Mouse (Mus musculus) gastrocnemius, postnatal 36 days (tissue): Measurements from ENCODE around the gene Aldh16a1. TPM values are rescaled to one million over a fixed set of nuclear protein-coding genes. Genes with fewer than 3 reads are reported as not detected.
A peak's percentile ranks its signal among the peaks of the same experiment; 100 is the strongest.
"Not testable (repeated sequence)": the region's sequence is repeated elsewhere in the genome, so short reads cannot be mapped to it uniquely, and the experiment has no call there.

ENCODE experiments used
- DNase-seq, 2 experiments: peaks; one replicate each; pipeline ENCODE4 v3.0.0; 2022
- intact Hi-C: fragments of 180-260 bp; cut with DNase I; formaldehyde crosslinking; loops from one replicate; pipeline ENCODE4 v1.15.1; 2025
- total RNA-seq, 2 experiments: library from RNA; stranded (reverse); gene quantifications; 2 replicates each; pipeline ENCODE4 v1.2.3; 2021

The Aldh16a1 gene
- total RNA-seq, 2 experiments from 2014 or later: 10.6 to 14.3 TPM

DNA sequence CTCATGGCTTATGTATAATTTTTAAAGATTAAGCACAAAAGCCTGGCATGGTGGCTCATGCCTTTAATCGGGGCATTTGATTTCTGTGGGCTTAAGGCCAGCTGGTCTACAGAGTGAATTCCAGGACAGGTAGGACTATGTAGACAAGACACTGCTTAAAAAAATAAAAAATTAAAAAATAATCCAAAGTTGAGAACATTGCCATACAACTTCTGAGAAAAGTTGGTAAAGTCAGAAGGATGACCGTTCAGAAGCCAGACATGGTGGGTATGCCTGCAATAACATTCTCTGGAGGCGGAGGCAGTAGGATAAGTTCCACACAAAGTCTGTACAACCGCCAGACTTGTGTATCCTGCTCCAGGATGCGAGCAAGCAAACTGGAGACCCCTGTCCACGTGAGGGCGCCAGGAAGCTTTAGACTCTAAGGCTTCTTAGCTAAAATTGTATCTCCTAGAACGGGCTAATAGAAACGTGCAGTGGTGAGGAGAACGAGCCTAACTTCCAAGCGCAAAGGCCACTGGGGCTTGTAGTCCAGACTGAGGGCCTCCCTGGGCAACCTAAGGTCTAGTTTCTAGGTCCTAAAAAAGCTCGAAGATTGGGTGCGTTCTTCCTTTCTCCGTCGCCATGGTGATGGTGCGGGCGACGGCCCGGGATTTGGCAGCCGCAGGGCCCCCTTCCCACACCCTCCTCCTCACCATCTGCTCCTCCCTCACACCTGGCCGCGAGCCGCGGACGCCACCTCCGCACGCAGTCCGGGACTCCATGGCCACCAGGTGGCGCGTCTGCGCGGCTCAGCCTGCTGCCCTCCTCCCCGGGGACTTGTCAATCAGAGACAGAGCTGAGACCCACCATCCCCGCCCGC lies 7.5 kb upstream of the Aldh16a1 start:
- DNase-seq: peak; percentile 83 to 85
- intact Hi-C loops: loop anchor here (1.0 kb wide), 1 partner anchor 36 kb away; no protein-coding TSS in a partner anchor

DNA sequence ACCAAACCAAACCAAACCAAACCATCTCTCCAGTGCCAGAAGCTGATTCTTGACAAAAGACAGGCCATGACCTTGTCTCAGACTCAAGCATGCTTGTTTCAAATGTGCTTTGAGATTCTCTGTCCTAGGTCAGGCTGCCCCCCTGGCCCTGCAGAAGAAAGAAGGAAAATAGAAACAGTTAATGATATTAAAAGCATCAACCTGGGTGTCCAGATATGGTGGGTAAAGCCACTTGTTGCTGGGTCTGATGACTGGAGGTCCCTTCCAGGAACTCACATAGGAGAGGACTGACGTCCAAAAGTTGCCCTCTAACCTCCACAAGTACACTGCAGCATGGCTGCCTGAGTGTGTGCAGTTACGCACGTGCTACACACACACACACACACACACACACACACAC lies 6.5 kb upstream of the Aldh16a1 start:
- no peak for DNase-seq
- intact Hi-C loops: no loop called here

DNA sequence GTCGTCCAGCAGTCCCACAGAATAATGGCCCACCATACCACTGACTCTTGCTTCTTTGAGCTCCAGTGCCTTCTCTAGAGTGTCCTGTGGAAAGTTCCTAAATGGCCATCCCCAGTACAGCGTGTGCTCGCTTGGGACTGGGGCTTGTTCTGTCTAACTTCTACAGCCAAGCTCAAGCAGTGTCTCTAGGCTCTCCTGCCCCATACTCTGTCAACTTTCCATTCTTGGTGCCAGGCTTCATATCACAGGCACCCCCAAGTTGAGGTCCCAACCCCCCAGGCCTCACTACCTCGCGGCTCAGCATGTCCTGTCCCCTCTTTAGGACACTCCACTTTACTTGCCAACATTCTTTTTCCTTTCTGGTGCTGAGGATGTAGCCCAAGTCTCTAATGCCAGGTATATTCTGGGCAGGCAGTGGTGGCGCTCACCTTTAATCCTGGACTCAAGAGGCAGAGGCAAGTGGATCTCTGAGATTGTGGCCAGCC lies 6.0 kb upstream of the Aldh16a1 start:
- intact Hi-C loops: no loop called here
- no peak for DNase-seq

DNA sequence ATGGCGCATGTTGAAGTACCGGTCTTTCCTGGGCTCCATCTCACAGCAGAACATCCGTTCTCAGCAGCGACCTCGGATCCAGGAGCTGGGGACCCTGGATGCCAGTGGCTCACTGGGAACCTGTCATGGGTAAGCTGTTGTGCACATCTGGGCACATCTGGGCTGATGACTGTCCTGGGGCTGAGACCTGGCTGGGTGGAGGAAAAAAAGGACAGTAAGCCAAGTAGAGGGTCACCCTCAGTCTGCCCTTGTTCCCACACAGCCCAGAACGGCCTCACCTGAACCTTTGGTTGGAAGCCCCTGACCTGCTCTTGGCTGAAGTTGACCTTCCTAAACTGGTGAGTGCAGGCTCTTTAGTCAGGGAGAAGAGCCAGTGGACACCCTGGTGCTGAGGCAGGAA lies 4.6 kb upstream of the Aldh16a1 start:
- intact Hi-C loops: no loop called here
- DNase-seq: no peak

DNA sequence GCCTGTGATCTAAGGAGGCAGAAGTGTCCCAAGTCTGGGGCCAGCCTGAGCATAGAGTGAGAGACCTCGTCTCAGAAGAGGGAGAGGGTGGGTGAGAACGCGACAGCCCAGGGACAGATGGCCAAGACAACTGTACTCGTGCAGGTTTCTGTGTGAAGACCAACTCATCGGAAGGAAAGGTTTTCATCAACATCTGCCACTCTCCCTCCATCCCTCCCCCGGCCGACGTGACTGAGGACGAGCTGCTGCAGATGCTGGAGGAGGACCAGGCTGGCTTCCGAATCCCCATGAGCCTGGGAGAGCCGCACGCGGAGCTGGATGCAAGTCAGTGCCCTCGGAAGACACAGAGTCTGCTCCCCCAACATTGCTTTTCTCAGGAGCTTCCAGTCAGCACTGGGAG lies 3.1 kb upstream of the Aldh16a1 start:
- intact Hi-C loops: no loop called here
- DNase-seq: no peak

DNA sequence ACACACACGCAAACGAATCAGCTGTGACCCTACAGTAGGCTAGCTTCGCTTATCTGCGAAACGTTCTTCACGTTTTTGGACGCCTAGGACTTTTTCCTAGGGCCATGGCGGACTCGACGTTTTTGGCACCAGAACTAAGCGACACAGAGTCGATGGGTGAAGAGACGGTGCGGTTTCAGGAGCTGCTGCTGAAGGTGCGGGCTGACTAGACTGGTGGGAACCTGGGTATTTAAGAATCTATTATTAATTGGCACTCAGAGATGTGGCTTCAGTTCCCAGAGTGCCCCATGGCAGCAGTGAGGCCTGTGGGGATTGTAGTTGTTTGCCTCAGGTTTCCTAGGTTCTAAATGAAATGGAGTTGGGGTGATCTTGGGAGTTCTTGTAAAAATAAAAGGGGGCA lies 1.8 kb upstream of the Aldh16a1 start:
- intact Hi-C loops: no loop called here
- DNase-seq: no peak

DNA sequence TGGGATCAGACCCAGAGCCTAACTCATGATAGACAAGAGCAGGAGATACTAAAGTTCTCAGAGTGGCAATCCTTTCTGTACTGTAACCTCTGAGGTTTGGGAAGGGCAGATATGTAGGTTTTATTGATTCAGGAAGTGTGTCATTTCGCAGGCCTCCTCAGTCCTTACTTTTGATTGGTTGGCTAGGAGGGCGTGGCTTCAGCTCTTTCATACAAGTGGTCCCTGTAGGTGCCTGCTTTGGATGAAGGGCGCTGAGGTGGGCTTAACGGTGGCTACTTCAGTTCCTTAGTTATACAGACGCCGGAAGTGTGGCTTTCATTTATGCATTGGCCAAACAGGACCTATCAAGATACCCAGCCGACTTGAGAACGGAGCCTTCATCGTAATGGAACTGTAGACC lies 1.2 kb upstream of the Aldh16a1 start:
- DNase-seq: no peak
- intact Hi-C loops: no loop called here

DNA sequence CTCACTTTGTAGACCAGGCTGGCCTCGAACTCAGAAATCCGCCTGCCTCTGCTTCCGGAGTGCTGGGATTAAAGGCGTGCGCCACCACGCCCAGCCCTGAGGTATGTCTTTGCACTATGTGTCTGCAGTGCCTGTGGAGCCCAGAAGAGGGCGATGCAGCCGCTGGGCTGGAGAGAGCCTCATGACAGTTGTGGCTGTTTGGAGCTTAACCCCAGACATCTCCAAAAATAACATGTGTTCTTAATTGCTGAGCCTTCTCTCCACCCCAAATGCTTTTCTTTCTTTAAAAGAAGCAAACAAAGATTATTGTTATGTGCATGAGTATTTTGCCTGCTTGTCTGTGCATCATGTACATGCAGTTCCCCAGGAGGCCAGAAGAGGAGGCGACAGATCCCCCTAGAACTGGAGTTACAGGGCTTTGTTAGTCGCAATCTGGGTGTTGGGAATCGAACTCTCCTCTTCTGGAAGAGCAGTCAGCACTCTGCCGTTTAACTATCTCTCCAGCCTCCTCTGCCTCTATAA lies 670 bp upstream of the Aldh16a1 start:
- intact Hi-C loops: no loop called here
- peak; percentile 56 to 58 for DNase-seq

DNA sequence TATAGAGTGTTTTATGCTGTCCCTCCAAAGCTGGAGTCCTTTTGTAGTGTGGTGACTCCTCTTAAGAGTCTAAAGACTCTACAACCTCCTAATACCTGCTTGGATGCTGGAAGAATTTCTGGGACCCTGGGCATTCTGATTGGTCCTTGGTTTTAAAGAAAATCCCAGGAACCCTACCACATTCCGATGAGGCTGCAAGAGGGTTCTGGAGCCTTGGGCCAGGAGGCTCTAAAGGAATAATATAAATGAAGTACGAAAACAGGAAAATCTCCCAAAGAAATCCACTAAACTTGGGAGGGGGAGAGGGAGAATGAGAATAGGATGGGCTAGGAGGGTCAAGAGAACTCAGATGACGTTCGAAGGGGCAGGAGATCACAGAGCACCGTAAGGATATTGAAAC lies 798 bp downstream of the Aldh16a1 start:
- intact Hi-C loops: no loop called here
- DNase-seq: no peak

DNA sequence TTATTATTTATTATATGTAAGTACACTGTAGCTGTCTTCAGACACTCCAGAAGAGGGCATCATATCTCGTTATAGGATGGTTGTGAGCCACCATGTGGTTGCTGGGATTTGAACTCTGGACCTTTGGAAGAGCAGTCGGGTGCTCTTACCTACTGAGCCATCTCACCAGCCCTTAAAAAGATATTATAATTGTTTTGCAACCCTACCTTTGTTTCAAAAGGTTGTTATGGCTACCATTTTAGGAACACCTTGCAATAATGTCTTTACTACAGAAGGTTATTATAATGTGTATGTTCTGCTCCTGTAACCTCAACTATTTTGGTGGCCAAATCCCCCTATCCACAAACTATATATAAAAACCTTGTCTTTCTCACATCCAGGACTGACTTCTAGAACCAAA lies 1.3 kb downstream of the Aldh16a1 start:
- DNase-seq, intact Hi-C loops: not testable (repeated sequence)

DNA sequence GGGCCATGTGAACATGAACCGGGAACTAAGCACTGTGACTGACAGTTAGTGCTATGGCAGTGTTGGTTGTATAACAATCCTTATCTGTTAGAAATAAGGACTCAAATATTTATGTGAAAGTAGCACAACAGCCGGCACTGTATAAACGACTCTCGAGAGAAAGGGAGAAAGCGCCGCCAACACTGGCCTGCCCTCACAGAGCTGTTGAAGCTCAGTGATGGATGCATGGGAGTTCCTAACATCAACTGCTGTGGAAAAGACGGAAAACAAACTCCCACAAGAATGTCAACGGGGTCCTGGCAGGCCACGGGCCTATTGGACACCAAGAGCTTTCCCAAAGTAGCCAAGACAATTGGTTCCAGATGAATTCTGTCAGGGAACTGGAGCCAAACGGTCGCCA lies 3.1 kb downstream of the Aldh16a1 start:
- intact Hi-C loops: no loop called here
- peak in 1 of 2 experiments; percentile 31 for DNase-seq

DNA sequence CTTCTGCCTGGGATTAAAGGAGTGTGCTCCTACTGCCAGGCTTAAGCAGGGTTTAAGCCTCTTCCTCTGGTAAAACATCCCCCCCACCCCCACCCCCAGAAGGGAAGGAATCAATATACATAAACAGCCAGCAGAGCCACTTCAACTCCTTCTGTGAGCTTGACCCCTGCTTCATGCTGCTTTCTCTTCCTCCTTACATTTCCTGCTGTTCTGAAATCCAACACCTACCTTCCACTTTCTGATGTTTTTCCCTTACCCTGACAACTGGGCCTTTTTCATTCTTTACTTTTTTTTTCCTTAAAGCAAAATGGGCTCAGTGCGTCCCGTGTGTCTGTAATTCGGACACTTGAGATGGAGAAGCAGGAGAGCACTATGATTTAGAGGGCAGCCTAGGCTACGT lies 4.1 kb downstream of the Aldh16a1 start:
- intact Hi-C loops: no loop called here
- DNase-seq: no peak

DNA sequence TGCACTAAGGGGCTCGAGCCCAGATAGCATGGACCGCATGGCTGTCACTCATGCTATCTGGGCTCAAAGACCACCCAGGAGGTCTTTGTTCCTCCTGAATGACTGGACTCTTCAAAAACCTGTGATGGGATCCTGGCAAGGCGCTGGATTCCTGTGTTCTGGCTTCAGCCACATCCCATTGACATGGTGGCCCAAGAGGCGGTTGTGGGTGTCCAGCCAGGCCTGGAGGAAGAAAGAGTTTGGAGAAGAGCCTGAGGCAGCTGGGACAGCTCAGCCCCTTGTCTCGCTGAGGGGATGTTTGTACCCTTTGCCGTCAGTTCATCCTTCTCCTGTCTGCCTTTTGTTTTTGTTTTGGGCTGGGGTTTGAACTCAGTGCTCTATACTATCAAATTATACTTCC lies 4.8 kb downstream of the Aldh16a1 start:
- intact Hi-C loops: no loop called here
- DNase-seq: no peak

DNA sequence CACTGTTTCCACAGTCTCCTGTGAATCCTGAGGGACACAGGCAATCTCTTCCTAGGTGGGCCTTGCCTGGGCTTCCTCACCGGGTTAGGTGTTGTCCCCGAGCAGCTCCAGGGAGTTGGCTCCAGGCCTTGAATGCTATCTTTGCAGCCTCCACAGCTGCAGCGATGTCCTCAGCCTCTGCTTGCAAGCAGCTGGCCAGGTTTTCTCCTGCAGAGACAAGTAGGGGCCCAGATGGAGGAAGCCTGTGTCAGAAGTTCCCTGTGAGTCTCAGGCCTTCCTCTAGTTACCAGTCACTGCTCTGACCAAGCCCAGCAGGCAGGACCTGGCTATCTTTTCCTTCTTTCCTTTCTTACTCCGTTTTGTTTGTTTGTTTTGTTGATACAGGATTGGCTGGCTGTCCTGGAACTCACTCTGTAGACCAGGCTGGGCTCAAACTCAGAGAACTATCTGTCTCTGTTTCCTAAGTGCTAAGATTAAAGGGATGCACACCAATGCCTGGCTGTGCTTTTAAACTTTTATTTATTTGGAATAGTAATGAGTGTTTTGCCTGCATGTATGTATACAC lies 5.8 kb downstream of the Aldh16a1 start:
- intact Hi-C loops: no loop called here
- DNase-seq: no peak

DNA sequence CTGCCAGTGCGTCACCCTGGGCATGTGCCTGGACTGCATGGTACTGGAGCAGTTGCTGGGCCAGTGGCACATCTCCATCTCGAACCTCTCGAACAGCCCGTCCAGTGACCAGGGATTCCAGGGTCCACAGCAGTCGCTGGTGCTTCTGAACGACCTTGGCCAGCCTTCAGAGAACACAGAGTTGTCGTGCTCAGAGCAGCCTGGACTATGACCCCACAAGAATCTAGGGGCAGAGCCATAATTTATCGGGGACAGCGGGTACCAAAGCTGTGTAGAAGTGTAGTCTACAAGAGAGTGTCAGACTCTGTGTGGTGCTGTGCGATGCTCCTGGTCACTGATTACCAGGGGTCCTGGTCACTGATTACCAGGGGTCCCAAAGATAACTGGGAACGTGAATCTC lies 6.5 kb downstream of the Aldh16a1 start:
- DNase-seq: no peak
- intact Hi-C loops: no loop called here

DNA sequence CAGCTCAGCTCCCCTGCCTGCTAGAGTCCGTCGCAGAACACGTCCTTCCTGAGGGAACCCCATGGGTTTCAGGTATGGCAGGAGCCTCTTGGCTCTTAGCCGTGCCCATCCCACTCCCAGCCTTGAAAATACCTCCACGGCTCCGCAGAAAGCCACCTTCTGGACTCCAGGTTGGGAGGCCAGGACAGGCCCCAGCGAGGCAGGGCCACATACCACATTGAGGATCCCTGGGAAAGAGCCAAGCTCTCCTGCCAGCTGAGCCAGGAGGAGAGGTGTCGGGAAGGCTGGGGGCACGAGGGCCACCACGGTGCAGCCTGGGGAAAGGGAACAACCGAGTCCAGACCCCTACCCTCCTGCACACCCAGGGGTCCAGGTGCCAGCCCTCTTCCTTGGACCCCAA lies 7.1 kb downstream of the Aldh16a1 start:
- no peak for DNase-seq
- intact Hi-C loops: no loop called here

DNA sequence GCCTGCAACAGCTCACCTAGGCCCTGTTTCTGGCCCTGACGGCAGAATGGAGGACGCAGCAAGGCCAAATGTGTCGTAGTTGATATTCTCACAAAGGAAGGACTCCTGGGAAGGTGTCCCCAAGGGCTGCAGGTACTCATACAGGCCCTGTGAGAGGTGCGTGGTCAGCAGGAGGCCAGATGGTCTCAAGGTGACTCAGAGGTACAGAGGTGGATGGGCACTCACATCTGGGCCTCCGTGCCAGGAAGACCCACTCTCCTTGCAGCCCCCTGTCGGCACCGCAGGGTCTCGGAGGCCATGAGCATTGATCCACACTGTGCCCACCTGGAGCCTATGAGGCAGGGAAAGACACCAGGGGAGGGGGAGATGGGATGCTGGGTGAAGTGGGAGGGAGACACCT lies 8.9 kb downstream of the Aldh16a1 start:
- intact Hi-C loops: no loop called here
- no peak for DNase-seq

DNA sequence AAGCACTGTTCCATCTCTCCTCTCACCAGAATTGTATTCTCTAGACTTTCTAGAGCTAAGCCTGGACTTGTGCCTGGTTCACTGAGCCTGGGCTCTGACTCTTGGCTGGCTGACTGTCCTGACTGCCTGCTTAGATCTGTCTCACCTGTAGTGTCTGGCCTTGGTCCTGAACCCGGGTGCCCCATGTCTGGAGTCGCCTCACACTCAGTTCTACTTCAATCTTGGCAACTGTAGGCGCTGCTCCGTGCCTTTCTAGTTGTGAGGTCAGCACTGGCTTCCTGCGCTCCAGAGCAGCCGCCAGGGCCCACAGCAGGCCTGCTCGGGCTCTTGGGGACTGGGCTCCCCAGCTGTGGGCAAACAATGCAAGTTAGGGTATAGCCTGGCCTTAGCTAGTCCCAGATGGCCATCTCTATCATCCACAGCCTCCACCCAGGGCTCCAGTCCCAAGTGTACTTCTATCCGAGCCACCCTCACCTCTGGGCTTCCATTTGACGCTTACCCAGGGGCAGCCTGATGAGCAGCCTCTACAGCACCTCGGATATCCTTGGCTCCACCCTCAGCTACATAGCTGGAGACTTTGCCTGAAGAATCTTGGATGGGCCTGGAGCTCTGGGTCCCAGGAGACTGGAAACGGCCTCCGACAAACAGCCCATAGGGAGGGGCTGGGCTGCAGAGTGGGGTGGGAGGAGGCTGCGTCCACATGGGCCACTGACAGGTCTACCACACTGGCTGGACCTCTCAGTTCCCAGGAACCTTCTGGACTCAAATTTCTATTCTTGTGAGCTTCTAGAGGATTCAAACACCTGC lies 9.8 kb downstream of the Aldh16a1 start:
- intact Hi-C loops: no loop called here
- DNase-seq: no peak

DNA sequence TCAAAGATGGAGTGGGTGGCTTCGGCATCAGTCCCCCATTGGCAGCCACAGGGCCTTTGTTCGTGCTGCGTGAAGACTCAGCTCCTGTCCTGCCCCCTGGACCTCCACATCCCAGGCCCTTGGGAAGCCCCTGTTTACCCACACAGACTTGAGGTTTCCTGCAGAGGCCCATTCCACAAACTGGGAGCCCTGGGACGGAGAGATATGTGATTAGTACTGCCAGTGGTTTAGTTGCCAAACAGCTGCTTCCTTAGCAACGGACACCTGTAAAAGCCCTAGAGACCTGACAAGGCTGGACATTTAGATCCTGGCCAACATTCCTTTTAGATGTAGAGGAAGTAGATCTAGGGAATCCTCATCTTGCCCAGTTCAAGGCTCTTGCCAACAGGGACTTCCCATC lies 12.5 kb downstream of the Aldh16a1 start:
- no peak for DNase-seq
- intact Hi-C loops: no loop called here

DNA sequence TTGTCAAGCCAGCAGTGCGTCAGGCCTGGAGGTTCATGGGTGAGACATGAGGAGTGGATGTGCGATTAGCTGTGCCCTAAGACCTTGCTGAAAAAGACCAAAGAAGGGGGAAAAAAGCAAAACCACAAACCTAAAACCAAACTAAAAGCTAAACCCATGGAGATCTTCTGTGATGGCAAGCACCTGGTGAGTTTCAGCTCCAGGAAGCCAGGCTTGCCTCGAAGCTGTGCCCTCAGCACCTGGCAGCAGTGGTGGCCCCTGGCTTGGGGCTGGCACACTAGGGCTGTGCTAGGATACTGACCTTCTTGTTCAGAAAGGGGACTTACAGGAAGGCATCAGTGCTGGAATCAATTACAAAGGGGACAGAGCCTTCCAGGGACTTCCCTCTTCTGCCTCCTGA lies 13.1 kb downstream of the Aldh16a1 start:
- DNase-seq: no peak
- intact Hi-C loops: no loop called here
